Mouse (Mus musculus): ENCODE measurements around the gene Tap2. TPM values are rescaled to one million over a fixed set of nuclear protein-coding genes. Genes with fewer than 3 reads are reported as not detected.

The Tap2 gene
- polyA plus RNA-seq, 1 experiment from 2014 or later: 0.50 TPM

GRCm38 (mm10) chr17:34261502-34261901, 58.2 kb downstream of the Tap2 start:
- ATAC-seq: peak; percentile 73
- Histone ChIP-seq H3K27me3 (peaks cover 36% of the 10 kb centered on the region), H3K4me3 (replicated peaks) (no peak overlapping the region), H3K9me3 (no peaks in the 10 kb centered on the region), H3K9ac (replicated peaks) (no peak overlapping the region), H3K4me1 (replicated peaks) (peaks cover 24% of the 10 kb centered on the region), H3K36me3 (no peaks in the 10 kb centered on the region), H3K27ac (no peak overlapping the region), H3K4me2 (replicated peaks) (no peak overlapping the region)
- 28% methylated on average over 4 of the region's 4 CpGs for WGBS

GRCm38 (mm10) chr17:34263068-34263467, 59.7 kb downstream of the Tap2 start:
- Histone ChIP-seq H3K27me3 (peaks cover 40% of the 10 kb centered on the region), H3K4me3 (replicated peaks) (peak overlapping the region; percentile 54), H3K4me1 (replicated peaks) (peaks cover 24% of the 10 kb centered on the region), H3K4me2 (replicated peaks) (peak overlapping the region; percentile 96), H3K9ac (replicated peaks) (no peak overlapping the region), H3K9me3 (no peaks in the 10 kb centered on the region), H3K27ac (no peak overlapping the region), H3K36me3 (no peaks in the 10 kb centered on the region)
- ATAC-seq: peak; percentile 79
- under 1% methylated on average over 8 of the region's 8 CpGs for WGBS

GRCm38 (mm10) chr17:34263811-34264371, 60.6 kb downstream of the Tap2 start:
- H3K4me3 ChIP-seq (replicated peaks): peak overlapping the region; percentile 54
- no peak for ATAC-seq
- no peak overlapping the region for H3K27ac ChIP-seq
- H3K9ac ChIP-seq (replicated peaks): no peak overlapping the region
- H3K4me1 ChIP-seq (replicated peaks): peaks cover 24% of the 10 kb centered on the region
- H3K4me2 ChIP-seq (replicated peaks): peak overlapping the region; percentile 96
- 2% methylated on average over 14 of the region's 14 CpGs for WGBS
- peaks cover 40% of the 10 kb centered on the region for H3K27me3 ChIP-seq
- no peaks in the 10 kb centered on the region for H3K36me3 ChIP-seq
- H3K9me3 ChIP-seq: no peaks in the 10 kb centered on the region

- ATAC-seq: peak; percentile 34
- Histone ChIP-seq H3K4me1 (replicated peaks) (peaks cover 24% of the 10 kb centered on the region), H3K27ac (no peak overlapping the region), H3K9ac (replicated peaks) (peak overlapping the region; percentile 70), H3K27me3 (peaks cover 33% of the 10 kb centered on the region), H3K36me3 (no peaks in the 10 kb centered on the region), H3K4me3 (replicated peaks) (peak overlapping the region; percentile 54), H3K4me2 (replicated peaks) (peak overlapping the region; percentile 96), H3K9me3 (no peaks in the 10 kb centered on the region)
- under 1% methylated on average over 82 of the region's 93 CpGs for WGBS
Observed at GRCm38 (mm10) chr17:34264452-34265351, 61.4 kb downstream of the Tap2 start.

Other genes starting within 250 kb of the Tap2 start
- 66.4 and 69.8 TPM in 2 replicates for gene Vps52, start 247.7 kb upstream of the Tap2 start, polyA plus RNA-seq (2015; fragmentation: Nextera tagmentation; extraction: Ambion mirVana)
- 918 and 949 TPM in 2 replicates for gene Rps18, start 247.5 kb upstream of the Tap2 start, polyA plus RNA-seq (2015; fragmentation: Nextera tagmentation; extraction: Ambion mirVana)
- gene H2-K1, start 203.2 kb upstream of the Tap2 start, polyA plus RNA-seq (2015; fragmentation: Nextera tagmentation; extraction: Ambion mirVana): 13.5 and 16.0 TPM in 2 replicates
- 20.1 and 24.3 TPM in 2 replicates for gene Ring1, start 178.8 kb upstream of the Tap2 start, polyA plus RNA-seq (2015; fragmentation: Nextera tagmentation; extraction: Ambion mirVana)
- 80.5 and 91.7 TPM in 2 replicates for gene H2-Ke6, start 175.5 kb upstream of the Tap2 start, polyA plus RNA-seq (2015; fragmentation: Nextera tagmentation; extraction: Ambion mirVana)
- gene Slc39a7, start 171.8 kb upstream of the Tap2 start, polyA plus RNA-seq (2015; fragmentation: Nextera tagmentation; extraction: Ambion mirVana): 176 and 180 TPM in 2 replicates
- gene Rxrb, start 171.7 kb upstream of the Tap2 start, polyA plus RNA-seq (2015; fragmentation: Nextera tagmentation; extraction: Ambion mirVana): 57.9 and 62.7 TPM in 2 replicates
- 2.1 and 2.5 TPM in 2 replicates for gene Col11a2, start 164.1 kb upstream of the Tap2 start, polyA plus RNA-seq (2015; fragmentation: Nextera tagmentation; extraction: Ambion mirVana)
- gene H2-Oa, start 111.2 kb upstream of the Tap2 start, polyA plus RNA-seq (2015; fragmentation: Nextera tagmentation; extraction: Ambion mirVana): not detected in 2 replicates
- gene H2-DMa, start 84.0 kb upstream of the Tap2 start, polyA plus RNA-seq (2015; fragmentation: Nextera tagmentation; extraction: Ambion mirVana): 13.1 and 15.3 TPM in 2 replicates
- 128 and 147 TPM in 2 replicates for gene Brd2, start 80.9 kb upstream of the Tap2 start, polyA plus RNA-seq (2015; fragmentation: Nextera tagmentation; extraction: Ambion mirVana)
- 0.14 and 0.32 TPM in 2 replicates for gene H2-DMb2, start 60.2 kb upstream of the Tap2 start, polyA plus RNA-seq (2015; fragmentation: Nextera tagmentation; extraction: Ambion mirVana)
- gene H2-DMb1, start 50.5 kb upstream of the Tap2 start, polyA plus RNA-seq (2015; fragmentation: Nextera tagmentation; extraction: Ambion mirVana): 0.43 TPM in 1 of 2 replicates, not detected in the other
- gene Tap1, start 16.0 kb upstream of the Tap2 start, polyA plus RNA-seq (2015; fragmentation: Nextera tagmentation; extraction: Ambion mirVana): 0.46 and 0.57 TPM in 2 replicates
- 0.73 and 1.5 TPM in 2 replicates for gene Psmb9, start 15.8 kb upstream of the Tap2 start, polyA plus RNA-seq (2015; fragmentation: Nextera tagmentation; extraction: Ambion mirVana)
- gene Psmb8, start 5.8 kb upstream of the Tap2 start, polyA plus RNA-seq (2015; fragmentation: Nextera tagmentation; extraction: Ambion mirVana): 1.5 and 2.4 TPM in 2 replicates
- not detected in 2 replicates for gene H2-Ob, start 35.4 kb downstream of the Tap2 start, polyA plus RNA-seq (2015; fragmentation: Nextera tagmentation; extraction: Ambion mirVana)
- gene H2-Ab1, start 54.2 kb downstream of the Tap2 start, polyA plus RNA-seq (2015; fragmentation: Nextera tagmentation; extraction: Ambion mirVana): 1.7 and 2.1 TPM in 2 replicates
- gene H2-Aa, start 84.3 kb downstream of the Tap2 start, polyA plus RNA-seq (2015; fragmentation: Nextera tagmentation; extraction: Ambion mirVana): 0.28 and 0.41 TPM in 2 replicates
- 1.7 and 2.1 TPM in 2 replicates for gene H2-Eb1, start 102.3 kb downstream of the Tap2 start, polyA plus RNA-seq (2015; fragmentation: Nextera tagmentation; extraction: Ambion mirVana)
- gene H2-Eb2, start 122.1 kb downstream of the Tap2 start, polyA plus RNA-seq (2015; fragmentation: Nextera tagmentation; extraction: Ambion mirVana): 0.12 TPM in 1 of 2 replicates, not detected in the other
- not detected in 2 replicates for gene Btnl2, start 151.3 kb downstream of the Tap2 start, polyA plus RNA-seq (2015; fragmentation: Nextera tagmentation; extraction: Ambion mirVana)
- gene Btnl1, start 173.6 kb downstream of the Tap2 start, polyA plus RNA-seq (2015; fragmentation: Nextera tagmentation; extraction: Ambion mirVana): not detected in 2 replicates
- gene BC051142, start 195.3 kb downstream of the Tap2 start, polyA plus RNA-seq (2015; fragmentation: Nextera tagmentation; extraction: Ambion mirVana): 4.6 and 5.6 TPM in 2 replicates

Data from midbrain, embryonic 13.5 days (tissue).